Mouse (Mus musculus) liver, postnatal 0 days (tissue): ENCODE data around the gene Slc38a9. TPM values are rescaled to one million over a fixed set of nuclear protein-coding genes. Genes with fewer than 3 reads are reported as not detected.
"Not testable (repeated sequence)": the region's sequence is repeated elsewhere in the genome, so short reads cannot be mapped to it uniquely, and the experiment has no call there.

ENCODE experiments used
- ATAC-seq: fragments of 200-750 bp; cut with Nextera tagmentation; 2 replicates; pipeline ENCODE4 v1.8.0; 2017; ENCODE audit warnings: mild to moderate bottlenecking, moderate library complexity
- DNase-seq: peaks from one replicate; pipeline ENCODE4 v3.0.0-alpha.2; 2016
- H3K27ac ChIP-seq: fragments of 300-500 bp; sonication (generic); 2 replicates; pipeline ENCODE4 v1.5.1; 2014; ENCODE audit warnings: antibody characterized with exemption, moderate library complexity, mild to moderate bottlenecking, low read depth
- H3K27me3 ChIP-seq: fragments of 300-500 bp; sonication (generic); 2 replicates; pipeline ENCODE4 v1.6.1; 2014; ENCODE audit warnings: low read length, control low read depth, mixed read lengths; ENCODE audit not compliant: insufficient read depth
- H3K36me3 ChIP-seq: fragments of 300-500 bp; sonication (generic); replicated peaks from 2 replicates; pipeline ENCODE4 v1.6.1; 2014; ENCODE audit warnings: mild to moderate bottlenecking, control low read depth, low read length, moderate library complexity, mixed read lengths; ENCODE audit not compliant: insufficient read depth
- H3K4me1 ChIP-seq: fragments of 300-500 bp; sonication (generic); 2 replicates; pipeline ENCODE4 v1.6.1; 2014; ENCODE audit warnings: antibody characterized with exemption, mild to moderate bottlenecking, control low read depth; ENCODE audit not compliant: insufficient read depth
- H3K4me2 ChIP-seq: fragments of 300-500 bp; sonication (generic); 2 replicates; pipeline ENCODE4 v1.6.1; 2014; ENCODE audit warnings: low read depth, mild to moderate bottlenecking, low read length, moderate library complexity, mixed read lengths
- H3K4me3 ChIP-seq: fragments of 300-500 bp; sonication (generic); 2 replicates; pipeline ENCODE4 v1.5.1; 2014; ENCODE audit warnings: low read depth, low read length
- H3K9ac ChIP-seq: fragments of 300-500 bp; sonication (generic); replicated peaks from 2 replicates; pipeline ENCODE4 v1.6.1; 2014; ENCODE audit warnings: mild to moderate bottlenecking, moderate library complexity
- H3K9me3 ChIP-seq: fragments of 300-500 bp; sonication (generic); 2 replicates; pipeline ENCODE4 v1.6.1; 2016; ENCODE audit warnings: mild to moderate bottlenecking, control low read depth, low read length, mixed read lengths
- CTCF ChIP-seq: sonication (generic); IDR thresholded peaks from 2 replicates; pipeline ENCODE4 v1.5.1; 2016; ENCODE audit warnings: antibody characterized with exemption, low read depth
- EP300 ChIP-seq: IDR thresholded peaks from 2 replicates; pipeline ENCODE4 v1.6.1; 2016; ENCODE audit warnings: antibody characterized with exemption, low read depth, mild to moderate bottlenecking
- WGBS: fragments of 180-500 bp; shearing (Covaris S2); extraction: QIAGEN DNeasy Blood & Tissue Kit; methylation state at CpG from one replicate; pipeline ENCODE4 v1.1.7; 2014; ENCODE audit not compliant: insufficient replicate concordance; 5-methylcytosine and 5-hydroxymethylcytosine counted together
- polyA plus RNA-seq: library from polyadenylated mRNA; unstranded; fragments of >200 nt; fragmentation: Nextera tagmentation; extraction: Ambion mirVana; gene quantifications from 2 replicates; pipeline ENCODE4 v1.2.1, GENCODE M21; 2015

Slc38a9 gene
- polyA plus RNA-seq, 1 experiment from 2014 or later: 11.9 TPM

DNA sequence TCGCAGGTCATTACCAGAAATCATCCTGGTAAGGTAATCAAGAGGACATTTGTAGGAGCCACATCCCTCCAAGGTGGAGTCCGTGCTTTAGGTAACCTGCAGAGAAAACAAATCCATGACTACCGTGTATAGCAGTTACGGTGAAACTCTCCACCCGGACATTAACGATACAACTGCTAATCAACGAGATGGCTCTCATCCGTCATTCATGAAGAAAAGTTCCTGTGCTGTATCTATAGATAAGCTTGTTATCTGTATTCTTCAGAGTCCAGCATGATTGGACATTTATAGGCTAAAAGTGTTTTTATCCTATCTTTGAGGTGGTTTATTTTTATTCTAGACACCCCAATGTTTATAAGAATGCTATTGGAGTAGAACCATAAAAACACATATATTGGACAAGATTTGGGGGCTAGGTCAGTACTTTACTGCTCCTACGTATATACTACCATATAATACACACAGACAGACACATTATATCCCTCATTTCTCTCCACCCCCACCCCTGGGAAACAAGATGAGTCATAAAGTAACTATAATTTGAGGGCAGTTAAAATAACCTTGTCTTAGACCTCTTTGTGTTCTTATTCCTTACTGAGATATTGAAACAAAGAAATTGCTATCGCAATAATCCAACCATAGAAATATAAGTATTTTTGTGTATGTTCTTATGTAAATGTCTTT is 32.5 kb downstream of the Slc38a9 start:
- ATAC-seq: peak; percentile 80
- no peak for DNase-seq

GRCm38 (mm10) chr13:112695526-112696240 is 35.1 kb downstream of the Slc38a9 start:
- peaks cover 18% of the 10 kb centered on the region for H3K36me3 ChIP-seq
- WGBS: 89% methylated on average over 8 of the region's 8 CpGs
- no peak overlapping the region for H3K4me2 ChIP-seq
- H3K4me1 ChIP-seq: no peaks in the 10 kb centered on the region
- no peak for ATAC-seq
- H3K9ac ChIP-seq: no peak overlapping the region
- no peak for DNase-seq
- H3K4me3 ChIP-seq: no peak overlapping the region
- no peaks in the 10 kb centered on the region for H3K9me3 ChIP-seq
- H3K27me3 ChIP-seq: no peaks in the 10 kb centered on the region
- TF ChIP-seq CTCF (no peak), EP300 (no peak)
- no peak overlapping the region for H3K27ac ChIP-seq

More for the DNA sequence above, 32.5 kb downstream of the Slc38a9 start:
- WGBS: 71% methylated on average over 10 of the region's 10 CpGs
- Histone ChIP-seq H3K4me1 (no peaks in the 10 kb centered on the region), H3K36me3 (peaks cover 7% of the 10 kb centered on the region; the same call in 1 of the 2 replicates), H3K4me3 (no peak overlapping the region), H3K9me3 (no peaks in the 10 kb centered on the region), H3K27ac (no peak overlapping the region), H3K4me2 (no peak overlapping the region), H3K9ac (no peak overlapping the region), H3K27me3 (no peaks in the 10 kb centered on the region)
- TF ChIP-seq EP300: peak; percentile 90
- TF ChIP-seq CTCF: no peak

DNA sequence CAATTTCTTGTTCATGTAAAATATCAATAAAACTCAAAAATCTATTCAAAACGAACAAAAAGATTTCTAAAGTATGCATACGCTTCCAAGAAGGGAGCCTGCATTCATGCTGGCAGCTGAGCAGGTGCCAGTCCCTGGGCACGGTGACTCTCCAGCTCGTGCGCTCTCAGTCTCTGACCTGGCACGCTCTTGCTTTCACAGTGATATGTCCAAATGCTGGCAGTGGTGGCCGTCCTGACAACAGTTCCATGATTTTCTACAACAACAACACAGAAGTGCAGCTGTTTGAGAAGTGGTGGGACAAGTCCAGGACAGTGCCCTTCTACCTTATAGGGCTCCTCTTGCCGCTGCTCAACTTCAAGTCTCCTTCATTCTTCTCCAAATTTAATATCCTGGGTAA is 40.7 kb downstream of the Slc38a9 start:
- H3K4me2 ChIP-seq: no peak overlapping the region
- H3K27ac ChIP-seq: no peak overlapping the region
- H3K4me3 ChIP-seq: no peak overlapping the region
- no peaks in the 10 kb centered on the region for H3K9me3 ChIP-seq
- no peak overlapping the region for H3K9ac ChIP-seq
- H3K4me1 ChIP-seq: no peaks in the 10 kb centered on the region
- no peak for ATAC-seq
- H3K27me3 ChIP-seq: no peaks in the 10 kb centered on the region
- TF ChIP-seq CTCF: no peak
- no peak for TF ChIP-seq EP300
- DNase-seq: no peak
- peaks cover 15% of the 10 kb centered on the region for H3K36me3 ChIP-seq
- WGBS: 86% methylated on average over 8 of the region's 8 CpGs

GRCm38 (mm10) chr13:112706351-112706750 is 45.8 kb downstream of the Slc38a9 start:
- TF ChIP-seq EP300 (no peak), CTCF (no peak)
- H3K36me3 ChIP-seq: peaks cover 5% of the 10 kb centered on the region; the same call in 1 of the 2 replicates
- no peaks in the 10 kb centered on the region for H3K9me3 ChIP-seq
- no peak overlapping the region for H3K27ac ChIP-seq
- ATAC-seq (no peak), DNase-seq (no peak)
- H3K4me3 ChIP-seq: no peak overlapping the region
- no peak overlapping the region for H3K9ac ChIP-seq
- WGBS: 88% methylated on average over 4 of the region's 4 CpGs
- no peaks in the 10 kb centered on the region for H3K27me3 ChIP-seq
- no peak overlapping the region for H3K4me2 ChIP-seq
- H3K4me1 ChIP-seq: no peaks in the 10 kb centered on the region

DNA sequence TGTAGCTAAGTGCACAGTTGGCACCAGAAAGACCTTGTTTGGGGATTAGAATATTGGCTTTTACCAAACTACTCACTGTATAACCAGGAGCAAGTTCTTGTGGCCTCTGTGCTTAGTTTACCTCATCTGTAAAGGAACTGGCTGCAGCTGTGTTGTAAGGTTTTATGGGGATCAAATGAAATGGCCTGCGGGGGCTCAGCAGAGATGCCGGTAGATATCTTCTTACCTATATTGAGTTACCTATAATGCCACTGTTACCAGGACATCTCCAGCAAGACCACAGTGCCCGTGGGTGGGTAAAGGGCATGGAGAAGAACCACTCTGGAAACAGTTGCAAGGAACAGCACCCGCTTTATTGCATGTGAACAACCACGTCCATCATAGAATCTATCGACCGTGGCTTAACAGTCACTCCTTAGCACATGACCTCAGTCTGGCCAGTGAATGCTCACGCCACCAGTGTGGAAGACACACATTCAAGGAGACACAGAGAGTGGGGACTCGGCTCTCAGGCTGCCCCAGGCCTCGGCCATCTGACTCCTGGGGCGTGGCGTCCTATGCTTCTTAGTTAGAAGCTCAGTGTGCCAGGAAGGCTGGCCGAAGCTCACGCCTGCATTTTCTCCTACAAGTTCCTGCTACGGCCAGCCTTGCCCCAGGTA is 59.7 kb downstream of the Slc38a9 start:
- H3K27ac ChIP-seq: no peak overlapping the region
- H3K36me3 ChIP-seq: 0 out of 2 replicates have a peak, but pooled peaks cover 5% of the 10 kb centered on the region
- TF ChIP-seq CTCF (no peak), EP300 (no peak)
- no peaks in the 10 kb centered on the region for H3K9me3 ChIP-seq
- no peaks in the 10 kb centered on the region for H3K4me1 ChIP-seq
- no peak for DNase-seq
- no peak for ATAC-seq
- WGBS: 92% methylated on average over 15 of the region's 15 CpGs
- H3K27me3 ChIP-seq: no peaks in the 10 kb centered on the region
- H3K4me3 ChIP-seq: no peak overlapping the region
- no peak overlapping the region for H3K9ac ChIP-seq
- no peak overlapping the region for H3K4me2 ChIP-seq

- Histone ChIP-seq H3K27me3 (no peaks in the 10 kb centered on the region), H3K4me3 (no peak overlapping the region), H3K36me3 (0 out of 2 replicates have a peak, but pooled peaks cover 5% of the 10 kb centered on the region), H3K9me3 (no peaks in the 10 kb centered on the region), H3K4me2 (no peak overlapping the region), H3K4me1 (no peaks in the 10 kb centered on the region), H3K9ac (no peak overlapping the region), H3K27ac (no peak overlapping the region)
- 84% methylated on average over 9 of the region's 9 CpGs for WGBS
- no peak for ATAC-seq
- TF ChIP-seq EP300 (no peak), CTCF (no peak)
- DNase-seq: no peak
These were observed 61.6 kb downstream of the Slc38a9 start for GRCm38 (mm10) chr13:112721946-112722729.

DNA sequence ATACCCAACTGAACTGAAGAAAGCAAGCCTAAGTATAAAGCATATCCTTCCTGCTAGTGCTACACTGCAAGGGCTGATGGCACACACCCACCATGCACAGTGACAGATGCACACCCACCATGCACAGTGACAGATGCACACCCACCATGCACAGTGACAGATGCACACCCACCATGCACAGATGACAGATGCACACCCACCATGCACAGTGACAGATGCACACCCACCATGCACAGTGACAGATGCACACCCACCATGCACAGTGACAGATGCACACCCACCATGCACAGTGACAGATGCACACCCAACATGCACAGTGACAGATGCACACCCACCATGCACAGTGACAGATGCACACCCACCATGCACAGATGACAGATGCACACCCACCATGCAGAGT is 63.7 kb downstream of the Slc38a9 start:
- H3K4me2 ChIP-seq, ATAC-seq: not testable (repeated sequence)

More for the DNA sequence above, 63.7 kb downstream of the Slc38a9 start:
- DNase-seq, H3K4me3 ChIP-seq, H3K9me3 ChIP-seq, H3K9ac ChIP-seq, H3K36me3 ChIP-seq, H3K27ac ChIP-seq, H3K27me3 ChIP-seq, H3K4me1 ChIP-seq: not testable (repeated sequence)
